Mouse (Mus musculus): ENCODE results near the gene Atxn1.

Gene Atxn1

DNA sequence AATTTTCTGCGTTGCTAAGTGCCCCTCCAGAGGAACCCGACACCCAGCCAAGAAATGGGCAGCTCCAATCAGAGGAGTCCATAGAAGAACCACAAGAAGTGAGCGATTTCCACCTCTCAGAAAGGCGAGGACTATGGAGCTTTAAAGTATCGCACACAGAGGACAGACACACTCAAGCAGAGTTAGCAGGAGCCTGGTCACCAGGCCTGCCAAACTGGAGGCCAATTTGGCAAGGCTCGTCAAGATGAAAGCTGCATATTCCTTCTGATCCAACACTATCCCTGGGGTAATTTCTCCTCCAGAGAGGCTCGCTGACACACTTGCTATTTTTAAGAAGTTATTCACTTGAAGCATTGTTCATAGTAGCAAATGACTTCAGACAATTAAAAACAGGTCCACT, 202.5 kb downstream of the Atxn1 start:
- no peak for DNase-seq

DNA sequence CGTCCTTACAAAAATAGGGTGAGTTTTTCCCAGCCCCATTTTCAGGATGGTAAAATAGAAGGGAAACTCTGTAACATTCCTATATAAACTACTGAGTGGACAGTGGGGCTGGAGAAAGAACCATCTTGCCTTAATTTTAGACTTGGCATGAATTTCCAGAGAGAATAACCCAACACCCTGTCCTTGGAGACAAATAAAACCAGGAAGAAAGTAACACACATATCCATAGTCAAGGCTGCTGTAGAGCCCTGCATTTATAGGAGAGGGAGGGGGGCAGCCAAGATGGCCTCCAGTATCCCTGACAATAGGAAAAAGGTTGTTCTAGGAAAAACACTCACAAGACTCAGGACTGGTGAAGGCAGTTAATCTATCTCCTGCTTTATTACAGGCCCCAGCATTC, 210.3 kb downstream of the Atxn1 start:
- DNase-seq, result no peak

DNA sequence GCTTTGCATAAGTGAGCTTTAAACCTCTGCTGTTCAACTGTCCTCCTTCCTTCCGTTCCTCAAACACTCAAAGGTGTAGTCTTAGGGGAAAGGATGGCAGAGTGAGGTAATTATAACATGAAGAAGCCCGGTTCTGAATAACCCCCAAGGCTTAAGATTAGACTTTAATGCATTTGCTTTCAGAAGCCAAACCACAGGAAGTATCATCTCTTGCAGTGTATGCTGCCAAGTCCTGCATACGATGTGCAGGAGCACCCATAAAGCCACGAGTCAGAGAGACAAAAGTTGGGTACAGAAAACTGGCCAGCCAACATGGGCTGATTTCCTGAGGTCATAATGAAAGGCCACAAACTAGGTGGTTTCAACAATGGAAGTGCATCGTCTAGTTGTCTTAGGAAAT, 212.3 kb downstream of the Atxn1 start:
- no peak for DNase-seq

DNA sequence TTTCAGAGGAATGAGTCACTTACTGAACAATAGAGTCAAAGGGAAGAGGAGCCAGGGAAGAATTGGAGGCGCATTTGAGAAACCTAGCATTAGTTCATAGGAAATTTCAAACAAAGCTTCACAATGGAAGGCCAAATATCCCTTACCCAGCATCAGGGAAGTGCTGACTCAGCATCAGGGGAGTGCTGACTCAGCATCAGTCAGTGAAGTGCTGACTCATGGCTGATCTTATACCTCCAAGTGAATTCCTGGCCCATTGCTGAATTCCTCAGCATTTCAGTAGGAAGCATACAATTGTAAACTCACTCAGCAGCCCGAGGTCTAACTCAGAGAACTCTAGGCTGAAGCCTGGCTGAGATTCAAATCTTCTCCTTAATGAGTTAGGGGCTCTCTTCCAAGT, 213.6 kb downstream of the Atxn1 start:
- DNase-seq, result no peak

DNA sequence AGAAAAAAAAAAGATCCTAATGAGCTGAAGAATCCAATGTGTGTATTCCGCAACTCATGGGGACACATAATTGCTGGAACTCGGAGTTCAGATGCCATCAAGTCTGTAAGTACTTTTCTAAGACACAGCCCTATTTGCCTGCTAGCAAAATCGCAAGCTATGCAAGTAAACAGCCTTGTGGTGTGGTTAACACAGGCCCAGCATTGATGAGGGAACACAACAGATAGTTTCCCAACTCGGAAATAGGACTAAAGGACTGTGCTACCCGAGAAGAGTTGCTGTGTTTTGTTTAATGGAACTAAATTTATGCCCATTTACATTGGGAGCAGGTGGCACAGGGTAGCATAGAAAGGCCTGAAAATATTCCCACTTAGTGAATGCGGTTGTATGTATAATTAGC, 214.2 kb downstream of the Atxn1 start:
- no peak for DNase-seq

DNA sequence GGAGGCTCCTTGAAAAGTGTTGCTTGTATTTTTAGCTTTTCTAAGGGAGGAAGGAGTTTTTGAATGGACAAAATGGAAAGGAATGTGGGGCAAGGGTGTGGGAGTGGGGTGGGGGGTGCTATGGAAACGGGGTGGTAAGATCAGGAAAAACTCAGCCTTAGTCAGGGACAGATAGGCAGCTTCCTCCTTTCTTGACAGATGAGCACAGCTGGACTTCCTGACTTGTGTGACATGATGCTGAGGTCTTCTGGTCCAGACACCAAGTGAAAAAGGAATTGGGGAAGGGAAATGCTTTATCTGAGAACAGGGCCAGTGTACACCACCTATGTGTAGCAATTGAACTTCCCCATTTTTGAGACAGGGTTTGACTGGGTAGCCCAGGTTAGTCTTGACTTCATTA, 214.9 kb downstream of the Atxn1 start:
- no peak for DNase-seq

- DNase-seq, result no peak
Measured at GRCm38 (mm10) chr13:45749222-45749621, 215.6 kb downstream of the Atxn1 start.

- no peak for DNase-seq
Measured at GRCm38 (mm10) chr13:45748691-45749090, 216.1 kb downstream of the Atxn1 start.

DNA sequence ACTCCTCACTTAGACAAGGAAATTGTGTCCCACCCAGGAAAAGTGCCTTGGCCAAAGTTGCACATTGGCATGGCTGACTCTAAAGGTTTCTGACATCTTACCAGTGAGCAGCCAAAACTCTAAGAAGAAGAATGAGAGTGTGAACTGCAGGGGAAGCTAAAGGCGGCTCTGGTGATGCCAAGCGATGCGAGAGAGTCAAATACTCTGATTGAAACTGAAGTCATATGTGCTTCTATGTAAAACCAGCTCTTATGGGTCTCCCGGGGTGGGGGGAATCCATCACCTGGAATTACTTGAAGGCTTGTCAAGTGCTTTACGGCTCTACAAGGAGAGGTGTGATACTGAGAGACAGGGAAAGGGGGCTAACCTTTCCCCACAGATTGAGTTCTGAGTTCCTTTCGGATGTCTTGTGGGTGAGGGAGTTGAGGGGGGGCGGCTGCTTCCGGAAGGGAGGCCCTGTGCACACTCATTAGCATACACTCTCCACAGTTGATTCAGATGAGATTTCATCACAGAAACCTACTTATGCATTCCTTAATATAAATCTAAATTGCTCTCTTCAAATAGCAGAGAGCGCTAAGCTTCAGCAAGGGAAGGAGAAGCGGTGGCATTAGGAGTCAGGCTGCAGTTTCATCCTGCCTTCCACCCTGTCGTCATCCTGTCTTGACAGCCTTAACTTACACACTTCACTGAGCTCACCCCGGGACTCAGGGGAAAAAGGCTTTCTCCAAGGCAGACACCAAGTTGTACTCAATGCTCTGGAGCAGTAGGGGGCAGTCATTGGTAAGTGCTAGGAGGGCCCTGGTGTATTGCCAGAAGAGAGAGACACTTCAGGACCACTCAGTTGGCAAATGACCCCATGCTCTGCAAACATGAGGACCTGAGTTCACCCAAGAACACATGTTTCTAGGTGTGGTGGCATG, 218.7 kb downstream of the Atxn1 start:
- no peak for DNase-seq

GRCm38 (mm10) chr13:45744803-45745432, 219.9 kb downstream of the Atxn1 start:
- no peak for DNase-seq

DNA sequence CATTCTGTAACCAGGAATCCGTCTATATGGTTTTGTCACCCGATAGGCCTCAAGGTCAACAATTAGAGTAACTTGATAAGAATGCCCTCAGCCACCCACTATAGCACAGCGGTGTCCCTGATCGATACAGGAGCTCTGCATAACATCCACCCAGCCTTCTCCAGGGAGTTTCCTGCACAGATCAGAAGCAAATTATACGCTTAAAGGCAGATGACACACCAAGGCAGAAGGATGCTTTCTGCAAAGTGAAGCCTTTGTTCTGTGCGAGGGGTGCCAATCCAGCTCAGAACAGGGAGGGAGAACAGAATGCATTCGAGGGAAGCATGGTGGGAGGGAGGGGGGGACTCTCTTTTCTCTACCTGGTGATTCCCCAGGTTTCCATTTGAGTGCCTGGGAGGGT, 221.0 kb downstream of the Atxn1 start:
- no peak for DNase-seq

- no peak for DNase-seq
Measured at GRCm38 (mm10) chr13:45740369-45740768, 224.4 kb downstream of the Atxn1 start.

DNA sequence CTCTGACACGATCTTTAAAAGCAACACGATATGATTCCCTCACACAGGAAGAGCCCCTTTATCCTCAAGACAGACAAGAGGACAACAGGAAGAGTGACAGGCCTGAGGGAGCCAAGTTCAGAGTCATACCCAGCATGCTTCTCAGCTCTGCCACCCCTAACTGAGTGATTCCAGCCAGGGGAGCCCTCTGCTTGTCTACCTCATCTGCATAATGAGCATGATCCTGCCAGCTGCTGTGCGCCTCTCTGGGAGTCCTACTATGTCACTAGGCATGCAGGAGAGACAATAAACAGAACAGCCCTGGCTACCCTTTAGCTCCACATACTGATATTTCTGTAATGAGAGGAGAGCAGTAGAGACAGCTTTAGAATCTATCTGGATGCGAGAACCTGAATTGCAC, 228.6 kb downstream of the Atxn1 start:
- no peak for DNase-seq

- DNase-seq, result no peak
Measured at GRCm38 (mm10) chr13:45735802-45736201, 229.0 kb downstream of the Atxn1 start.

- DNase-seq, result no peak
Measured at GRCm38 (mm10) chr13:45734531-45734930, 230.3 kb downstream of the Atxn1 start.

DNA sequence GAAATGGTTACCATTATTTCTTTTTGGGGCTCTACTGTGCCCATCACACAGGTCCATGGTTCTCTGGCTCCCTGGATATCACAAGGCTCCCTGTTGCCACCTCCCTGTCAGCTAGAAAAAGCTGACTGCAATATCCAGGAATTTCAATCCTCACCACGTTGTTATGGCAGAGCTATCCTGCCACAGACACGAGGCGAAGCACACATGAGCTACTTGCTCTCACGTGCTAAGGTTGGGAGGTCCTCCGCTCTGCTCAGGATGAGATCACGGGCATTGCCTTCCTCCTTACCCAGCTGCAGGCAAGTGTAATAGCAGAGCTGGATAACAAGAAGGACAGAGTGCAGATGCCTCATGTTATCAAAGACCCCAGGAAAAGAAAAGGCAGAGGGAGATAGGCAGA, 232.2 kb downstream of the Atxn1 start:
- DNase-seq, result no peak

DNA sequence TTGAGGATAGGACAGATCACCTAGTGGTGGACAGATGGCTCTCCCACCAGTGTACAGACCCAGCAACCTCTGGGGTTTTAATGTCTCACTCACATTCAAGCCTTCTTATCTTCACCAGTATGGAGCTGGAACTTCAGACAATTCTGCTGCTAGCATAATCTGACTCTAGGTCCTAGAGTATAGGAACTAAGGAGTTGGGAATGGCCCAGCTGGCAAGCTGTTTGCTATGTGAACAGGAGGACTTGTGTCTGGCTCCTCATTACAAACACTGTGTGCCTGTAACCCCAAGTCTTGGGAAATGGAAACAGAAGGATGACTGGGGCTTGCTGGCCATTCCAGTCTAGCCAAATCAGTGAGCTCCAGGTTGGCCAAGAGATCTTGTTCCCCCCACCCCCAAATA, 237.9 kb downstream of the Atxn1 start:
- DNase-seq, result no peak

GRCm38 (mm10) chr13:45726181-45726580, 238.6 kb downstream of the Atxn1 start:
- DNase-seq, result no peak

DNA sequence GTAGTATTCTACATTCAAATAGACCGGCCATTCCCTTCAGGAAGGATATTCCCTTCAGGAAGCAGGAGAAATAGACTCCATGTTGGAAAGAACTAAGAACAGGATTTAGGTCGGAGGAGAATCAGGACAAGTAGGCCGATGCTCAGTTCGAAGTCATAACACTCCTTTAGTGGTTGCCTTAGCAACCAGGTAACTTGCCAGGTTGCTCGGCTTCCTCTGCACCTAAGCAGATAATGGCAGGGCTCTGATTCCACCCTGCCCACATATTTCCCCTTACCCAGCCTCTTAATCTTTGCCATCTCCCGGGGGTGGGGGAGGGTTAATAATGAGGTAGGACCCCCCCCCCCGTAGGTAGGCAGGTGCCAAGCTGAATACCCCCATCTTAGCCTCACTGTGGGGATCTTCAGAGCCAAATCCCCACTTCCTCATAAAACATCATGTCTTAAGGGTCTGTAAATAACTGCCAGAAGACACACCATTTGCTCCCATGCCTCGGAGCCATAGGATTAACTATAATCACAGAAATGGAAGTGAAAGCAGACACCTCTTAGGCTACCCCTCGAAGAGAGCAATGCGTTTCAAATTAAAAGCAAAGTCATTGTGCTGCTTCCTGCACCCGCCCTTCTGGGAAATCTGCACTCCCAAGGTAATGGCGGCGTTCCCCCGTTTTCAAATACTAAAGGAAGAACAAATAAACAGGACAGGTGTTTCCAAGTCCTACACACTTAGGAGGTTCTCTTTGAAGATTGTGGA, 240.1 kb downstream of the Atxn1 start:
- DNase-seq, result no peak

DNA sequence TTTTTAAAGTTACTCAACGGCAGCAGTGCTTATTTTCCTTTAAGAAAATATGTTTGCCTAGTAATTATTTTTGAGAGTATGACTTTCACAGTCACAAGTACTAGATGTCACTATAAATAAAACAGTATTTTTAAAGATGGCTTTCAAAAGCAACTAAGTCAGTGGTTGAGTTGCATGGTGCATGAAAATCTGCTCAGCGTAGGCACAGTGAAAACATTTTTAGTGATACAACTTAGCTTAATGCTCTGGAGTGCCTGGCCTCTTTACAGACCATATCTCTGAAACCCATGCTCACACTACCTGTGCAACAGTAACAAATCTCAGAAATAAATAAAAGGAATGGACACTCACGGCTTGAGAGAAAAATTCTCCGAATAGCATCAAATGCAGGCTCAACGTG, 241.9 kb downstream of the Atxn1 start:
- DNase-seq, result no peak

DNA sequence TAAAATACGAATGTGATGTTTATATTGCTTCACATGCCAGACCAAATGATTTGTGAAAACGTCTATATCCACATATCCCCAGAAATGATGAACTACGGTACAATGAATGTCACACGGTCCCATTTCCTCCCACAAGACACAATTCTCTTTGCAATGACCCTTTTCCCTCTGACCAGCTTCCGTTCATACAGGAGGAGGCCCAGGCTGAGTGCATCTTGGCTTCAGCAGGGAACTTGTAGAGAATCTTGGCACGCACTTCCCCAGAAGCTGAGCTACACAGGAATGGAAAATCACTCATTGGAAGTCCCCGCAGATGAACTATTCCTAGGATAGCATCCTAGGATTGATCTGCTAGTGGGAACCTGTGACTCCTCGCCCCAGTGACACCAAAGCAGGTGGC, 243.2 kb downstream of the Atxn1 start:
- DNase-seq, result peak; percentile 25

GRCm38 (mm10) chr13:45718850-45719249, 246.0 kb downstream of the Atxn1 start:
- no peak for DNase-seq

DNA sequence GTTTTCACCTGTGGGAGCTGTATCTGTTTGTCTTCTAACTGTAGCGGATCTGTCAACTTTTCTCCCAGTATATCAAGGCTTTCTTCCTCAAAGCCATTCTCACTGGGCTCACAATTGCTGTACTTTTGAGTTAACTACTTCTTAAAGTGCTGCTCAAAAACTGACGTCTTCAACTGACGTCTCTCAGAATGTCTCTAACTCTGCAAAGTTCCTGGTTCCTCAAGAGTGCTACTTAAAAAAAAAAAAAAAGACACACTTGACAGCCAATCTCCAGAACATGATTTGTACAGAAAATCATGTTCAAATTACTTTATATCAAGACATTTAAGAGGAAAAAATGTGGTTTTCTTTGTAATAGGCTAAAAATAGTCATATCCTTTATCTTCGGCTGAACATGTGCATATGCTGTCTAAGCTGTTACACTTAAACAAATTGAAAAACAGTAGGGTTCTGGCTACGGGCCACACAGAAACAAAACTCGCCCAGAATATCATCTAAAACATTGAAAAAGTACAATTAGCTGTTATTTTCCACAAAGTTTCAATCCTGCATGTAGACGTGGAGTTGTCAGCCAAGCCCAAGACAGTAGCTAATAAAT, 249.1 kb downstream of the Atxn1 start:
- no peak for DNase-seq

All from right cerebral cortex, postnatal 14 days (tissue).